Mouse (Mus musculus) kidney, adult 2 months (tissue): Measurements from ENCODE around the gene Gm44596. TPM values are rescaled to one million over a fixed set of nuclear protein-coding genes. Genes with fewer than 3 reads are reported as not detected.

Experiments
- DNase-seq: peaks from one replicate; pipeline ENCODE4 v3.0.0; 2021
- H3K27ac ChIP-seq: fragments of 200-500 bp; 2 replicates; pipeline ENCODE4 v1.5.1; 2012; ENCODE audit warnings: low read depth, low read length, control low read depth, inconsistent platforms; ENCODE audit not compliant: insufficient read depth
- H3K27me3 ChIP-seq: fragments of 200-500 bp; replicated peaks from 2 replicates; pipeline ENCODE4 v1.6.1; 2012; ENCODE audit warnings: mild to moderate bottlenecking, moderate library complexity, low read length, inconsistent platforms; ENCODE audit not compliant: control insufficient read depth, insufficient read depth
- H3K36me3 ChIP-seq: fragments of 200-500 bp; 2 replicates; pipeline ENCODE4 v1.6.1; 2012; ENCODE audit warnings: mild to moderate bottlenecking, moderate library complexity, low read length, inconsistent platforms; ENCODE audit not compliant: control insufficient read depth, insufficient read depth
- H3K4me1 ChIP-seq: fragments of 200-500 bp; 2 replicates; pipeline ENCODE4 v1.6.1; 2011; ENCODE audit warnings: low read length; ENCODE audit not compliant: control insufficient read depth, insufficient read depth
- H3K4me3 ChIP-seq: fragments of 200-500 bp; 2 replicates; pipeline ENCODE4 v1.5.1; 2011; ENCODE audit warnings: mild to moderate bottlenecking, low read depth, low read length, control low read depth; ENCODE audit not compliant: insufficient read depth
- CTCF ChIP-seq: fragments of 200-500 bp; conservative IDR thresholded peaks from 2 replicates; pipeline ENCODE4 v1.5.1; 2011; ENCODE audit warnings: low read depth, mild to moderate bottlenecking, control low read depth, low read length, moderate library complexity, mixed read lengths; ENCODE audit not compliant: insufficient read depth, insufficient read length
- POLR2A ChIP-seq: fragments of 200-500 bp; IDR thresholded peaks from one replicate; pipeline ENCODE4 v1.6.1; 2011; ENCODE audit warnings: low read depth, low read length, control low read depth
- whole genome bisulfite sequencing: fragments of 180-500 bp; shearing (Covaris S2); methylation state at CpG from one replicate; pipeline ENCODE4 v1.1.7; 2018; 5-methylcytosine and 5-hydroxymethylcytosine counted together
- polyA plus RNA-seq: library from polyadenylated mRNA; depleted of rRNA; stranded (reverse); fragments of >200 nt; gene quantifications from 2 replicates; pipeline ENCODE4 v1.2.3, GENCODE M21; 2012; rRNA removed

Gene Gm44596
- not detected in 2 replicates for polyA plus RNA-seq

DNA sequence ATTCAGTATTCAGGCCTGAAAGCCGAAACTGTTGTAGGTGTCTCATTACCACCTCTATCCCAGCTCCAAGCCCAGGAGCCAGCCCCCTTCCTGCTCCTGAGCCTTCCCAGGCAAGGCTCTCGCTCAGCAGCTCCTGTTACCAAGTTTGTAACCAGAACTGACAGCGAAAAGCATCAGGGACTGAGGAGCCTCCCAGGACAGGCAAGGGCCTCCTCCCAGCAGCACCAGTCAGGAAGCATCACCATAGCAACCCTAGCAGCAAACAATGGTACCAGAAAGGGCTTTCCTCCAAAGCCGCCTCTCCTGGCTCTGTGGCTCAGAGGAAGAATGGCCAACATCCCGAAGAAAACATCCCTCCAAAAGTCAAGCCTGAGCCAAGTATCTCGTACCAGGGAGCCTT lies at the start of gene Gm44596, which contains the start of gene Tex52:
Gm44596 (plus strand) TSS at position 312 of the 400 bp plus-strand sequence.
Tex52 (plus strand) TSS at position 265 of the 400 bp plus-strand sequence.
- no peaks in the 10 kb centered on the region for H3K36me3 ChIP-seq
- H3K4me3 ChIP-seq, result no peak within 1 kb of the TSS
- no peak for TF ChIP-seq POLR2A
- TF ChIP-seq CTCF, result no peak
- WGBS, result 58% methylated on average over 6 of the region's 6 CpGs
- no peak within 1 kb of the TSS for H3K27ac ChIP-seq
- H3K4me1 ChIP-seq, result no peaks in the 10 kb centered on the region
- peak; percentile 64 for DNase-seq
- H3K27me3 ChIP-seq, result no peaks in the 10 kb centered on the region

DNA sequence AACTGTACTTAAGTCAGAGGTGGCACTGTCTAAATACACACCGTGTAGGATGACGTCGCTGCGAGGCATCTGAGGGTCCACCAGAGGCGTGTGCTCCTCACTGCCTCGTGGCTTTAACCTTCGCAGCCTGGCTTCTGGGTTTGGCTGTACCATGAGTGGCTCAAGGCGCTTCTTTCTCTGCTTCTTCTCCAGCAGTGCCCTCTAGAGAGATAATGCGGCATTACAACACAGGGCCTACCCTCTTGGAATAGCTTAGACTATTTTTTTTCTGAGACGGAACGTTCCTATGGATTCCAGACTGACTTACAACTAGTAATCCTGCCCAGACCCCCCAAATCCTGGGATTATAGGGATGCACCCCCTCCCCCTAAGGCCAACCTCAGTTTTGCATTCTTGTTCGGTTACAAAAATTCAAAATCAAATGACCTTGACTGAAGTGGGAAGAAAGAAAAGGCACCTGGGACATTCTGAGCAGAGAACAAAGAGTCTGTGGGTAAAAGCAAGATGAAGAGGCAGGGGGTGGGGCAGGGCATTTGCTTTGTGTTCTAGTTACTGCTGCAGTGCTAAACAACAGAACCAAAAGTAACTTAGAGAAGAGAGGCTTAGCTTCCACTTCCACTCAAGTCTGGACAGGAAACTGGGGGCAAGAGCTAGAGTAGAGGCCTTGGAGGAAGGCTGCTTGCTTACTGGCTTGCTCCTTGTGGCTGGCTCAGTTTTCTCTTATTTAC lies 40.7 kb upstream of the Gm44596 start:
- DNase-seq, result peak; percentile 64
- Histone ChIP-seq H3K27me3 (no peaks in the 10 kb centered on the region), H3K27ac (no peak overlapping the region), H3K4me1 (peaks cover 9% of the 10 kb centered on the region), H3K4me3 (no peak overlapping the region), H3K36me3 (no peaks in the 10 kb centered on the region)
- TF ChIP-seq POLR2A (no peak), CTCF (peak; percentile 67)
- WGBS, result 28% methylated on average over 12 of the region's 12 CpGs

DNA sequence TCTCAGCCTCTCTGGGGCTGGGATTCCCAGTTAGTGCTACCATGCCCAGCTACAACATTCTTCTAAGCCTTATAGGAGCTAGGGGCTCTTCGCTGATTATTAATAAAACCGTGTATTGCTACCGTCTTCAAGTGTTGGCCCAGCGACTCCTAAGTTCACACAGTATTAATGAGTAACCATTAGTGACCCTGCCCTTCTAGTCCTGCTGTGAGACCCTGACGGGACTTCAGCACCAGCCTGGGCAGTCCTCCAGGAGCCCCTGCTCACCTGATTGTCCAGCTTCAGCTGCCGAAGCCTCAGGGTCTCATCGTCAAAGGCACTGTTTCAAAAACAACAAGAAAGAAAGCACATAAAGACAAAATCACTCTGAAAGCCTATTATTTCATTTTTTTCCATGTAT lies 37.8 kb upstream of the Gm44596 start:
- DNase-seq, result peak; percentile 71
- Histone ChIP-seq H3K4me3 (no peak overlapping the region), H3K4me1 (peaks cover 15% of the 10 kb centered on the region), H3K27me3 (no peaks in the 10 kb centered on the region), H3K36me3 (no peaks in the 10 kb centered on the region), H3K27ac (peak overlapping the region; percentile 70)
- 35% methylated on average over 7 of the region's 7 CpGs for WGBS
- no peak for TF ChIP-seq CTCF
- TF ChIP-seq POLR2A, result no peak

DNA sequence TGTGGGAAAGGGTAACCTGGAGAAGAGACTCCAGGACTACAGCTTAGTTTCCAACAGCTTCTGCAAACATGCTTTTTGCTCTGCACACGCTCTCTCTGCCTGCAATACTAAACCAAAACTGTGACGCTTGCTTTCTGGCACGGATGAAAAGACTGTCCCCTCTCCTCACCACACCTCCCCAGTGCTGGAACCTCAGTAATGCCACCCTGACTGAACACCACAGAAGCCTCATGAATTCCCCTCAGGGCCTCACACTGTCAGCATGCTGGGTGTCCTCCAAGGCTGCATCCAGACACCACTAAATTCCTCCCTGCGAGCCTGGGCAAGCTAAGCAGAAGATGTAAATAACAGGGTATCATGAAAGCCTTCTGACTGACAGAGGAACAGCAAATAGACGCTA lies 36.4 kb upstream of the Gm44596 start:
- Histone ChIP-seq H3K4me1 (peaks cover 15% of the 10 kb centered on the region), H3K27me3 (no peaks in the 10 kb centered on the region), H3K4me3 (no peak overlapping the region), H3K27ac (no peak overlapping the region), H3K36me3 (no peaks in the 10 kb centered on the region)
- 32% methylated on average over 5 of the region's 5 CpGs for WGBS
- no peak for DNase-seq
- TF ChIP-seq POLR2A (no peak), CTCF (no peak)

DNA sequence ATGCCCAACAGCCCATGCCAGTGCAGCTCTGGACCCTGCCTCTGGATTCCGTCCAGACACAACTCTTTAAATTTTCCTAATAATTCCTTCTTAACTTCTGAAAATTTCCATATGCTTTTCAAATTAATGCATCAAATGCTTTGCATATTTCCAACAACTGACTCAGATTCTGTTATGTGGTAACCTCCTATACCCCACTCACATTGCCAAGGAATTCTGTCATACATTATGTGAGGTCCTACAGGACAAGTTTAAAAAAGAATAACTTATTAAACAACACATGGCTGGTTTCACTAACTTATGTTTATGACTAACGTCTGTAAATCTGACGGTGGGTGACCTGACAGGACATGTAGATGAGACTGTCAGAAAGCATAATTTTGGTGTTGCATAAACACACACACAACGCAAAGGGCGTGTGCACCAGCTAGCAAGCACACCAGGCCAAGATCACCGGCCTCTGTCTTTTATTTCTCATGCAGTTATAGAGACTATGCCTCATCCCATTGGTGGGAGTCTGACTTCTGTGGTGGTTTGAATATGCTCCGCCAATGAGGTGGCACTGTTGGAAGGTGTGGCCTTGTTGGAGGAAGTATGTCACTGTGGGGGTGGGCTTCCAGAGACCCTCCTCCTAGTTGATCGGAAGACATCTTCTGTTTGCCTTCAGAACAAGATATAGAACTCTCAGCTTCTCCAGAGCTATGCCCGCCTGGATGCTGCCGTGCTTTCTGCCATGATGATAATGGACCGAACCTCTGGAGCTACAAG lies 33.2 kb upstream of the Gm44596 start:
- H3K36me3 ChIP-seq, result no peaks in the 10 kb centered on the region
- WGBS, result 72% methylated on average over 11 of the region's 11 CpGs
- no peaks in the 10 kb centered on the region for H3K27me3 ChIP-seq
- H3K4me1 ChIP-seq, result peaks cover 12% of the 10 kb centered on the region
- H3K27ac ChIP-seq, result no peak overlapping the region
- no peak for DNase-seq
- TF ChIP-seq POLR2A (no peak), CTCF (no peak)
- no peak overlapping the region for H3K4me3 ChIP-seq

DNA sequence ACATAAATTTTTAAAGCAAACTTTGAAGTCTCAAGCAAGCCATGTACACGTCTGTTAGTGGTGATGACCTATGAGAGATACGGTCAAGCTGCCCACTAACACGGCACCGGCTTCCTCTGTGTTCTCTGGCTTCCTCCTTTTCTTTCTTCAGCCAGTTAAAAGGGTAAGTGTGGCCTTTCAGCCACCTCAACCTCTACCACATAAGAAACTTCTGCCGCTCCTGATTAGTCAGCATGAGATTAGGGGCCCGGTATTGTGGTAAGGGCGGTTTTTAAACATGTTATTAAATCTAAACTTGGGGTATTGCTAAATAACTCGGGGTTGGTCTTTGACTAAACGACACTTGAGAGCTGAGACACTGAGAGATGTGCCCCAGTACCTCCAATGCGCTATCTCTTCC lies 29.7 kb upstream of the Gm44596 start:
- no peak for TF ChIP-seq CTCF
- TF ChIP-seq POLR2A, result no peak
- no peak for DNase-seq
- Histone ChIP-seq H3K4me3 (no peak overlapping the region), H3K27me3 (no peaks in the 10 kb centered on the region), H3K4me1 (peaks cover 8% of the 10 kb centered on the region), H3K27ac (no peak overlapping the region), H3K36me3 (no peaks in the 10 kb centered on the region; the same call in 1 of the 2 replicates)
- WGBS, result 72% methylated on average over 10 of the region's 10 CpGs

DNA sequence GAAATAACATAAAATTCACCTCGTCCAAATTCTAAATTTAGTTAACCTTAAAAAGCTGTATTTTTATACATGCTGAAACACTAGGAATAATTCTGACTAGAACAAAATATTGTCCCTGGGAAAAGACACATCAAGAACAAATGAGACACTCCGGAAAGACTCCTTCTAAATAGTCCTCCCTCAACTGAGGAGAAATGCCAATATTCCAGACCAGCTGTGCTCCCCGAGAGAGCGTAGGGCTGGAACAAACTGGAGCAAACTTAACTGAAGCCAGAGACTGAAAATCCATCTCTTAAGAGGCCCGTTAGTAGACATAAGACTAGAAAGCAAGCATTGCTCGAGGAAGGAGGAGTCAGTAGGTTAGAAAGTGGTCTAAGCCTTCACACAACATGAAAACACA lies 28.5 kb upstream of the Gm44596 start:
- H3K4me1 ChIP-seq, result peaks cover 5% of the 10 kb centered on the region
- H3K27me3 ChIP-seq, result no peaks in the 10 kb centered on the region
- no peaks in the 10 kb centered on the region; the same call in 1 of the 2 replicates for H3K36me3 ChIP-seq
- no peak overlapping the region for H3K27ac ChIP-seq
- TF ChIP-seq POLR2A, result no peak
- no peak for TF ChIP-seq CTCF
- DNase-seq, result no peak
- H3K4me3 ChIP-seq, result no peak overlapping the region
- 56% methylated on average over 6 of the region's 6 CpGs for WGBS
